In genomic region chr19:40226516-40227151, GRCm38 (mm10) we compare ENCODE assay signal across 18 mouse cellular contexts. TPM values are rescaled to one million over a fixed set of nuclear protein-coding genes. Genes with fewer than 3 reads are reported as not detected.
"Had no signal": no experiment of that assay in that cellular context is flagged by ENCODE, and none has a peak within 500 bp of the region (broad histone marks: within the 10 kb centered on the region; RNA-seq: fewer than 3 reads in every experiment).

No protein-coding gene starts in this region.

- H3K27ac ChIP-seq: intestine, embryonic 15.5 days; layer of hippocampus, adult 2 months; limb, embryonic 12.5 days; liver, embryonic 13.5 days; midbrain, embryonic 10.5 days; neural tube, embryonic 15.5 days had no signal

- H3K4me1 ChIP-seq: intestine, embryonic 15.5 days; limb, embryonic 12.5 days; midbrain, embryonic 10.5 days; neural tube, embryonic 15.5 days had no signal

- H3K27me3 ChIP-seq: intestine, embryonic 15.5 days; limb, embryonic 12.5 days; liver, embryonic 13.5 days; neural tube, embryonic 15.5 days had no signal

- H3K36me3 ChIP-seq: intestine, embryonic 15.5 days; limb, embryonic 12.5 days; neural tube, embryonic 15.5 days had no signal

- ATAC-seq: intestine, embryonic 15.5 days had no signal

- H3K4me3 ChIP-seq: intestine, embryonic 15.5 days; layer of hippocampus, adult 2 months; limb, embryonic 12.5 days; liver, embryonic 13.5 days; midbrain, embryonic 10.5 days; myocyte; neural tube, embryonic 15.5 days had no signal

- H3K9me3 ChIP-seq: intestine, embryonic 15.5 days; limb, embryonic 12.5 days; liver, embryonic 13.5 days; midbrain, embryonic 10.5 days; neural tube, embryonic 15.5 days had no signal

- H3K9ac ChIP-seq: intestine, embryonic 15.5 days; limb, embryonic 12.5 days; liver, embryonic 13.5 days; lung, embryonic 14.5 days; neural tube, embryonic 15.5 days had no signal

- DNase-seq: kidney, postnatal 4 days; liver, embryonic 13.5 days; lung, embryonic 14.5 days; lung, postnatal 10 days; lung, postnatal 4 days; midbrain, embryonic 14.5 days; right cerebral cortex, postnatal 4 days; spleen, adult 18-20 months; thymus, adult 18-20 months; thymus, postnatal 14 days had no signal

- H3K4me2 ChIP-seq: intestine, embryonic 15.5 days; limb, embryonic 12.5 days; liver, embryonic 13.5 days; lung, embryonic 14.5 days; neural tube, embryonic 15.5 days had no signal

RNA-seq across cellular contexts. Expression of gene Cyp2c70, which starts 39.5 kb away (rescaled TPM):
- polyA plus RNA-seq: limb, embryonic 12.5 days; lung, embryonic 14.5 days; midbrain, embryonic 10.5 days; midbrain, embryonic 14.5 days; myocyte; neural tube, embryonic 11.5 days; neural tube, embryonic 15.5 days; urinary bladder, adult 2 months had no signal
